Mouse (Mus musculus) erythroid progenitor cell, adult 5-6 weeks (primary cell): ENCODE measurements around the gene Scd4. TPM values are rescaled to one million over a fixed set of nuclear protein-coding genes. Genes with fewer than 3 reads are reported as not detected.
A peak's percentile ranks its signal among the peaks of the same experiment; 100 is the strongest.
"Not testable (repeated sequence)": the region's sequence is repeated elsewhere in the genome, so short reads cannot be mapped to it uniquely, and the experiment has no call there.

Experiments
- ATAC-seq: replicated peaks from 2 replicates; pipeline ENCODE4 v1.8.0; 2016; ENCODE audit warnings: moderate number of reproducible peaks, mild to moderate bottlenecking, moderate TSS enrichment, inconsistent platforms; ENCODE audit not compliant: poor library complexity, low FRiP score, severe bottlenecking
- total RNA-seq, 2 experiments: library from RNA; stranded (forward) in 1 of 2; stranded (reverse) in 1 of 2; fragments of 150-400 nt in 1 of 2; fragments of 186-747, 209-891 nt in 1 of 2; gene quantifications; 2 replicates each; pipeline versions ENCODE4 v1.2.3 to v1.2.4; 2015 to 2017; ENCODE audit warnings: low replicate concordance in 2 of 2

Scd4 gene
- total RNA-seq, 2 experiments from 2014 or later = not detected

DNA sequence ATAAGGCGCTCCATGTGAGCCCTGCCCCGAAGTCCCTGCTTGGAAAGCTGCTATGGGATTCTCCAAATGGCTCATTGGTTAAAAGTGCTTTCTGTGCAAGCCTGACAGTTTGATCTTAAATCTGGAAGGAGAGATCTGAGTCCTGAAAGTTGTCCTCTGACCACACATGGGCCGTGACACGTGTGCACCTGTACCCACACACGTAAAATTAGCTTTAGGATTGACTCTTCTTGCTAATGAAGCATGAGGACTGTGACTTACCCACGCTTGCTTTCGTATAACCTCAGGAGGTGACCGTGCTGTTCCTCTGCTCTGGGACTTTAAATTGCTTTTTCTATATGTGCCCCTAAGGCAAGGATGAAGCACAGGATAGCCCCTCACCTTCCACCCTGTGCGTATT is 33.8 kb upstream of the Scd4 start:
- ATAC-seq = no peak

GRCm38 (mm10) chr19:44299902-44300301 is 33.0 kb upstream of the Scd4 start:
- ATAC-seq = no peak

GRCm38 (mm10) chr19:44300520-44300919 is 32.4 kb upstream of the Scd4 start:
- ATAC-seq = no peak

GRCm38 (mm10) chr19:44301176-44301575 is 31.7 kb upstream of the Scd4 start:
- 0 out of 2 replicates have a peak, but pooled peaks have one; percentile 35 for ATAC-seq

- peak; percentile 62 for ATAC-seq
Measured at GRCm38 (mm10) chr19:44301671-44302305, 31.1 kb upstream of the Scd4 start.

DNA sequence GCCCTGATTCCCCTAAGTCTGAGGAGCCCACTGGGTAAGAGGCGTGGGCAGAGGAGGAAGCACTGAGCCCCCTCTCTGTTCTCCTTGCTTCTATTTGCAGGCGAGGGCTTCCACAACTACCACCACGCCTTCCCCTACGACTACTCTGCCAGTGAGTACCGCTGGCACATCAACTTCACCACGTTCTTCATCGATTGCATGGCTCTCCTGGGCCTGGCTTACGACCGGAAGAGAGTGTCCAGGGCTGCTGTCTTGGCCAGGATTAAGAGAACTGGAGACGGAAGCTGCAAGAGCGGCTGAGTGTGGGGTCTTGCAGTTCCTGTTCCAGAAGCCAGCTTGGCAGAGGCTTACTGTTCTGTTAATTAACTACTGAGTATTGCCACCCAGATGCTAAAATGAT is 30.0 kb upstream of the Scd4 start:
- no peak for ATAC-seq

GRCm38 (mm10) chr19:44303502-44303901 is 29.4 kb upstream of the Scd4 start:
- ATAC-seq = no peak

DNA sequence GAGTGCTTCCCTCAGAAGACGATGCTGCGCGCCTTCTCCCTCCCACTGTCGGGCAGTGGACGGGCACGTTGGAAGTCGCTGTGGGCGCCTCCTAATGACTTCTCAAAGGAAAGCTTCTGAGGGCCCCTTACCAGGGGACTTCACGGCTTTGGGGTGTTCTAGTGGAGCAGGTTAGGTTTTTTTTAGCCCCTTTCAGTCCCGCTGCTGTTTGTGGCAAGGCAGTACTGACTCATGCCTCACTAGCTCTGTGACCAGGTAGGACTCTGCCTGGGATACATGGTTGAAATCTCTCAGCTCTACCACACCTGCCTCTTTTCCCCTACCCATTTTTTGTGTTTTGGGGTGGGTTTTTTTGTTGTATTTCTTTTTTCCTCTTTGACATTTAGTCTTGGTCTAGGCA is 28.5 kb upstream of the Scd4 start:
- ATAC-seq = no peak

DNA sequence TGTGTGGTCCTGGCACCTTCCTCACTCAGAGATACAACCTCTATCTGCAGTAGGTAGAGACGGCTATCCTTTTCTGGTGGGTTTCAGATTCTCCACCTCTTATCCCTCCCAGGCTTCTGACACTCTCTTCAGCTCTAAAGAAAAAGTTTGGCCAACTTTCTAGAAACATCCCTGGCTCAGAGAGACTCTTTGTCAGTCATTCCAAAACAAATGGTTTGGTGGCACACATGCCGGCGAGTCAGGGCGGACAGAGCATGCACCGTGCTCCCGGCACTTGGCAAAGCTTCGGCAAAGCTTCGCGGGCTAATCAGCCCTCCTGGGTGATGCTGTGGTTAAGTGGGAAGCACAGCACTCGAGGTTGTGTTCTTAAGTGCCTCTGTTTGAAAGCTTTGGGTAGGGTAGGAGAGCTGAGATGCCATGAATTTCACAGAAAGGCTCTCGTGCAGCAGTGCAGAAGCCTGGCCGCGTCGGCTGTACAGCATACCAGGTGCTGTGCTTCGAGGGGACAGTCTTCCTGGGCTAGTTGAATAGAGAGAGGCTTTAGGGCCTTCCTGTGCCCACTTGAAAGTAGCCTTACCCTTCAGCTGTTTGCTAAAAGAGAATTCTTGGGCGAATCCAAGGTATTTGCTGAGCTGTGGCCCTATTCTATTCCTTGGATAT is 27.9 kb upstream of the Scd4 start:
- ATAC-seq = no peak

DNA sequence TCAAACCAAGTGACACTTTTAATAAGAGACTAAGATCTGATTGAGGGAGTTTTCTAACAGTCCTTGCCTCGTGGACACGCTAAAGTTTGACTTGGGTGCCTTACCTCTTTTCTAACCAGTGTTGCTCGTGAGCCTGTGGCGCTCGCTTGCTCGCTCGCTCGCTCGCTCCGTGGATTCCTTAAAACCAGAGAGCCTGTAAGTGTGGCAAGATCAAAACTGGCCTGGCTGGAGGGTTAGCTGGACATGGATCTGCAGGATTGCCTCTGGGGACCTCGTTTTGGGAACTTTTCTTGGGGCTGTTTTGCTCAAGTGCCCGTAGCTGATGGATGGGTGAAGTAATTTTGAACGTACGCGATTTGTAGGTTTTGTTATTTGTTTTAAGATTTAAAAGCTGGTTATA is 27.2 kb upstream of the Scd4 start:
- no peak for ATAC-seq

DNA sequence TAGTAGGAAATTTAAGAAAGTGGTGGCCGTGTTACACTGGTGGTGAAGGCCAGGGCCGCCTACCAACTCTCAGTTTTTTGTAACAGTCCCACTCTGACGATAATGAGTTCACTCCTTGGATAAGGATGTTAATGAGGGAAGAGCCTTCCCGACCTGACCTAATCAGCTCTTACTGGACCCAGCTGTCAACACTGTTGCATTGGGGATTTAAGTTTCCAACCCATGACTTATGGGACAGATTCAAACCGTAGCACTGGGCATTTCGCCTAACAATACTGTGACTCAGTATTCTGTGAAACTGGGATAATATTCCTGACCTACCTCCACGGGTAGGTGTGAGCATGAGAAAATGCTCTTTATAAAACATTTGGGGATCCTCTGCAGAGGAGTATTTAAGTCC is 26.7 kb upstream of the Scd4 start:
- ATAC-seq = no peak

- no peak for ATAC-seq
Measured at GRCm38 (mm10) chr19:44307101-44307914, 25.6 kb upstream of the Scd4 start.

DNA sequence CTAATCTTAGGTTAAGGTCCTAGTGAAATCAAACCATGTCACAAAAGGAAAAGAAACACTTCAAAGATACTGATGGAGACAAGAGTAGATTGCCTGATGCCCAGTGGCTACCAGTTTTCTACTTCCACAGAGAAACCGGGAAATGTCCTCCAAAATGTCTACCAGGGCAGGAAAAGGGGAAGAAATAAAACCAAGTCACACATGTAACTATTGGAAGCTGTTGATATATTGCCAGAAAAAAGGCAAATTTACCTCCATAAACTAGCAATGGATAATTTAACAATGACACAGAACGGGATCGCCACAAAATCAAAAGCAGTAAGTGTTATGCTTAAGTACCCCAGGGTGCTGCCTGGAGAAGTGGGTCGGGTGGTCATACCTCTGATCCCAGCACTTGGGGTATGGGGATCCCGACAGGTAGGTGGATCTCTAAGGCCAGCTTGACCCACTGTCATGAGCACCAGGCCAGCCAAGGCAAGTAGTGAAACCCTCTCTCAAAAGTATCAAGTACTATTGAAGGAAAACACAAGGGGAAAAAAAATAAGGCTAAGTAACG is 24.9 kb upstream of the Scd4 start:
- no peak for ATAC-seq

- ATAC-seq = no peak
Measured at GRCm38 (mm10) chr19:44308611-44309246, 24.2 kb upstream of the Scd4 start.

GRCm38 (mm10) chr19:44309351-44310154 is 23.3 kb upstream of the Scd4 start:
- no peak for ATAC-seq

DNA sequence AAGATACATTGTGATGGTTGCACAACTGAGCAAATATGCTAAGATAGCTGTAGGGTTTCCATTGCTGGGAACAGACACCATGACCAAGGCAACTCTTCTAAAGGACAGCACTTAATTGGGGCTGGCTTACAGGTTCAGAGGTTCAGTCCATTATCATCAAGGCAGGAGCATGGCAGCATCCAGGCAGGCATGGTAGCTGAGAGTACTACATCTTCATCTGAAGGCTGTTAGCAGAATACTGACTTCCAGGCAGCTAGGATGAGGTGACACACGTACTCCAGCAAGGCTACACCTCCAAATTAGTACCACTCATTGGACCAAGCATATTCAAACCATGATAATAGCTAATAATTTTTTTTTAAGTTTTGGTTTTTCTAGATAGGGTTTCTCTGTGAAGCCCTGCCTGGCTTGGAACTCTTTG is 22.7 kb upstream of the Scd4 start:
- ATAC-seq = not testable (repeated sequence)

GRCm38 (mm10) chr19:44310814-44311213 is 22.1 kb upstream of the Scd4 start:
- no peak for ATAC-seq

- no peak for ATAC-seq
Measured at GRCm38 (mm10) chr19:44311306-44312006, 21.4 kb upstream of the Scd4 start.

GRCm38 (mm10) chr19:44312007-44312360 is 20.9 kb upstream of the Scd4 start:
- ATAC-seq = no peak
